Mouse (Mus musculus) retina, adult 2 months (tissue): ENCODE measurements at regions not wholly inside any gene's neighbourhood (a gene's known extent, or its start where the extent isn't known, plus 50 kb on each side); places are given as distances from the start of the nearest gene placed in this dataset.
A peak's percentile ranks its signal among the peaks of the same experiment; 100 is the strongest.

Experiments
- DNase-seq: peaks from one replicate; pipeline ENCODE4 v3.0.0-alpha.2; 2012; ENCODE audit warnings: low read depth, low spot score

GRCm38 (mm10) chr1:61316736-61317135, 321.9 kb upstream of the Pard3b start:
- DNase-seq = no peak

- no peak for DNase-seq
Observed at GRCm38 (mm10) chr1:61318042-61318441, 320.6 kb upstream of the Pard3b start.

- DNase-seq = no peak
Observed at GRCm38 (mm10) chr1:61321513-61322145, 317.0 kb upstream of the Pard3b start.

- DNase-seq = no peak
Observed at GRCm38 (mm10) chr1:61331456-61331855, 307.2 kb upstream of the Pard3b start.

GRCm38 (mm10) chr1:61331906-61332305, 306.7 kb upstream of the Pard3b start:
- DNase-seq = no peak

GRCm38 (mm10) chr1:61336367-61336766, 302.3 kb upstream of the Pard3b start:
- DNase-seq = no peak

- DNase-seq = no peak
Observed at GRCm38 (mm10) chr1:61352921-61353320, 285.7 kb upstream of the Pard3b start.

- no peak for DNase-seq
Observed at GRCm38 (mm10) chr1:61353481-61353880, 285.1 kb upstream of the Pard3b start.

GRCm38 (mm10) chr1:61355241-61355640, 283.4 kb upstream of the Pard3b start:
- DNase-seq = no peak

GRCm38 (mm10) chr1:61359011-61359930, 279.4 kb upstream of the Pard3b start:
- no peak for DNase-seq

GRCm38 (mm10) chr1:61372581-61372980, 266.0 kb upstream of the Pard3b start:
- no peak for DNase-seq

- DNase-seq = no peak
Observed at GRCm38 (mm10) chr1:61373661-61374491, 264.7 kb upstream of the Pard3b start.

- no peak for DNase-seq
Observed at GRCm38 (mm10) chr1:61376417-61376816, 262.2 kb upstream of the Pard3b start.

- peak; percentile 43 for DNase-seq
Observed at GRCm38 (mm10) chr1:61377070-61377469, 261.6 kb upstream of the Pard3b start.

- DNase-seq = no peak
Observed at GRCm38 (mm10) chr1:61378240-61378639, 260.4 kb upstream of the Pard3b start.

GRCm38 (mm10) chr1:61379771-61380517, 258.7 kb upstream of the Pard3b start:
- no peak for DNase-seq

GRCm38 (mm10) chr1:61387587-61387986, 251.0 kb upstream of the Pard3b start:
- no peak for DNase-seq

- no peak for DNase-seq
Observed at GRCm38 (mm10) chr1:61397796-61398195, 240.8 kb upstream of the Pard3b start.

GRCm38 (mm10) chr1:61402339-61402738, 236.3 kb upstream of the Pard3b start:
- no peak for DNase-seq

GRCm38 (mm10) chr1:61407201-61407600, 231.4 kb upstream of the Pard3b start:
- no peak for DNase-seq

- no peak for DNase-seq
Observed at GRCm38 (mm10) chr1:61414772-61415171, 223.9 kb upstream of the Pard3b start.
